Mouse (Mus musculus) NIH3T3 (cell line): ENCODE measurements around the gene Wasf1.

Source experiments
- DNase-seq: peaks from one replicate; pipeline ENCODE4 v3.0.0-alpha.2; 2012; ENCODE audit warnings: low read depth

Wasf1 gene

DNA sequence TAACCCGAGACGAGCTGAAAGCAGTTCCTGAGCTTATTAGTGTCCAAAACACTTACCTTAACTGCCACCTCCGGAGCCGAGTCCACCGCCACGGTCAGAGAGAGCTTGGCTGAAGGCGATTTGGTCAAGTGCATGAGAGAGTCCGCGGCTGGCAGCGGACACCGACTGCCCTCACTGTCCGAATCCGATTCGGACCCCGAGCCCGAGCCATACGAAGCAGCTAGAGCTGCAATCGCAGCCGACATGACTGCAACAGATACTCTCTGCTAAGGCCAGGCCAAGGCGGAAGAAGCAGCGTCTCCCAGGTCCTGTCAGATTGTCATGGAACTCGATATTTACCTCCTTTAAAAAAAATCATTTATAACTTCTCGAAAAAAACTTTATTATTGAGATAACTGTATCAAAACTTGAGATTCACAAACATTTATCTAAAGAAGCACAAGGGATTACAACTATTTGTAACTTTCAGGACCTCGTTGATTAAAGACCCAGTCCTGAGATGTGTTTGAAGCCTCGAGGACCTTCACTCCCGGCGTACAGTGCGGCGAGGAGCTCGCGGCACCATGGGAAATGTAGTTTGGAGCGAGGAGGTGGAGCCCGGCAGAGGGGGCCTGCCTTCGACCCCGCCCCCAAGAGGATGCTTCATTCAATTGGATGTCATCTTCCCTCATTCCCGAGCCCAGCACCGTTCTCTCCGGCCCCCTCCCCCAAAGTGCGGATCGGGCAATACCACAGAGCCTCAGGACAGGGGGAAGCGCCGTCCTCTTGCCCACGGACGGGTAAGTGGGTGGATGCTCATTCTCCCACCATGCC lies at the start of gene Wasf1, which contains the start of gene Cdc40:
TSS of gene Wasf1 (plus strand) at position 645 of the 813 bp plus-strand sequence.
TSS of gene Cdc40 (minus strand) at position 481 of the 813 bp plus-strand sequence.
- peak; percentile 100 for DNase-seq

DNA sequence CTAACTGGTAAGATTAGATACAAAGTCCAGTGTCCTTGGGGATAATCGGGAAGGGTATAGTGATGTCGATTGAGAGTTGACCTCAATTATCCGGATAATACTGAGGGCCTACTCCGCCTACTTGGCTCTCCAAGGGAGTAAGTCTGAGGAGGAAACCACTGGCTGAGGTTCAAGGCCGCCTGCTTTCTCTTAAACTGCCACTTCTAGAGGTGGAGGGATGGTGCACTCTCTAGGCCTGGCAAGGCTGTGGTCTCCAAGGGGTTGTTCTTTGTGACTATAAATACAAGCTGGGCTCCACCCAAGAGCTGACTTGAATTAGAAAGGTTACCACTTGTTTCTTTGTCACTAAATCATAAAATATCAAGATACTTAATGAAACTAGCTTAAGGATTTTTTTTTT lies 43.2 kb upstream of the Wasf1 start:
- DNase-seq, result peak; percentile 11

DNA sequence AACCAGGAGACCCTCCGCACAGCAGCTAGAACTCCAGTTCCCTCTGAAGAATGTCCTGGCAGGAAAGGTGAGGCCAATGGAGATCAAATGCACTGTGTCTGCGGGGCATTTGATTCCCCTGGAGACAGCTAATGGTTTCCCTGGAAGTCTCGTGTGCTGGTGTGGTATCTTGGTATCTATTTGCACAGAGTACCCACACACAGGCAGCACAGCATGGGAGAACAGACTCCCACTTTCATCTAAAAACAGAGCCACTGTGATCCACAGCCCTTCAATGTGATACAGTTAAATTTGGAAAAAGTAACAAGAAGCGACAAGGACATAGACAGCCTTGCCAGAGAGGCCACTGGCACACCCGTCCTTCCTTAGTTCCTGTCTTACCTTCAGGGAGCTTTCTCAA lies 39.4 kb upstream of the Wasf1 start:
- no peak for DNase-seq

DNA sequence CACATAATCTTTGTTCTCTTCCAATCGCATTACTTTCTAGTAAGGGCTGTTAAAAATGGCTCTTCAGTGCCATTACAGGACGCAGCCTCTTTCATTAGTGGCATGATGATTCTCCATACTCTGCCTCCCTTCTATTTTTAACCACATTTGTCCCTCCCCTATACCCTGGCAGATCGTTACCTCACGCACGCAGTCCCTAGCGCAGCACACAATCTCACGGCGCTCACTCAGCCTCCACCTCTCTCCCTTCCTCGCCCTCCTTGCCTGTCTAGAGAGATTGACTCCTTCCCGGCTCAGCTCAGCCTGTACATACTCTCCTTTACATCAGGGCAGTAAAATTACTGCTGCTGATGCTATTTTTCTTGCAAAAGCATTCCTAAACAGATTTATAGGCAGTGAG lies 38.7 kb upstream of the Wasf1 start:
- DNase-seq, result no peak

DNA sequence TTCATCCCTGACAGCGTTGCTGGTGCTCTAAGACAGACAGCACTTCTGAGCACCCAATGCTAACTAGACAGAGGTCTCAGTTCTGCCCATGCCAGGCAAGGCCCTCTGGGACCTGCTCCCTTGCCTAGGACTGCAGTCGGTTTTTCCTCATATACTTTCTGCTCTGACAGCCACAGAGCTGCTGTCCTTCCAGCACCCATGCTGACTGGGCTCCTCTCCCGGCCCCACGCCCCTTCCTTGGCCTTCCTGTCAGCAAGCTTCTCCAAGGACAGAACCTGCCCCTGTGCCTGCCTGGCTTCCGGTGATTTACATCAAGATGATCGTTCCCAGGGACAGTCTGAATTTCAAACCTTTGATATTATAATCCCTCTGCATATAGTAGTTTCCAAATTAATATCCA lies 37.6 kb upstream of the Wasf1 start:
- DNase-seq, result no peak

DNA sequence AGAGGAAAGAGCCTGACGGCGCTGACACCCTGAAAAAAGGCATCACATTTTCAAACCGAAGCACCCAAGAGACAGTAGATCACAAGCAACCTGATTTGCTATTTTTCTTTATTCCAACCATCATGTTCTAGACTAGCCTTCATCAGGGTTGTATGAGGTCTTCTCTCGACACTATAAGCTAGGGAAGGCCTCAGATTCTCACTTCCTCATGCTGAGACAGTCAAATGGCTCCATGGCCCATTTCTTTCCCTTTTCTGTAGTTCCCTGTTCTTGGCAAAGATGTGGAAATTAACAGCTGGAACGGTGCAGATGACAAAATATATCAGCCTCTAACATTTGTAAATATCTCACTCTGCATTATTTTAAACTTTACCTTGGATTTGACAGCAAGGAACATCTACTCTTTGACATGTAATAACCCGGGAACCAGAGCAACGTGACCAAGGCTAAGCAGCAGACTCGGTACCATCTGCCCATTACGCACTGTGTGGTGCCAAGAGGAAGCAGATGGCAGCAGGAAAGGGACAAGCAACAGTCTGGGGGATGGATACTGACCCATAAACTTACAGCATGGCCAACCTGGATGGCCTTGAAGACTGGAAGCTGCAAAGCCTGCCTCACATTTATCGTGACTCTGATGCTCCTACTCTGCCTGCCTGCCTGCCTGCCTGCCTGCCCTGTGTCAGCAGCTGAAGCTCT lies 36.0 kb upstream of the Wasf1 start:
- no peak for DNase-seq

DNA sequence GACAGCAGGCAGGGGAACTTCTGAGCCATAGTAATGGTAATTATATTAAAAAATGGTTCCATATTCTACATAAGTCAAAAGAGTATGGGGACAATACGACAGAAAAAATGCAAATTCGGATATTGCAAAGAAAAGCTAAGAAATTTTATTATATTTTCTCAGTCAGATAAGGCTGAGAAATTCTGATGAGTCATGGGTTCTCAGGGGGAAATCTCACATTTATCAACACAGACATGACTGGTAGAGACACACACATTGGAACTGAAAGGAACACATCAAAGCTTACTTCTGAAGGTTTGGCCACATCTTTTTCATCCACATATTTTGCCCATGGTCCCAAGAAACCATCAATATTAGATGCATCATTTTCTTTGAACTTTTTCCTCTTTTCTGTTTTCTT lies 32.6 kb upstream of the Wasf1 start:
- peak; percentile 20 for DNase-seq

DNA sequence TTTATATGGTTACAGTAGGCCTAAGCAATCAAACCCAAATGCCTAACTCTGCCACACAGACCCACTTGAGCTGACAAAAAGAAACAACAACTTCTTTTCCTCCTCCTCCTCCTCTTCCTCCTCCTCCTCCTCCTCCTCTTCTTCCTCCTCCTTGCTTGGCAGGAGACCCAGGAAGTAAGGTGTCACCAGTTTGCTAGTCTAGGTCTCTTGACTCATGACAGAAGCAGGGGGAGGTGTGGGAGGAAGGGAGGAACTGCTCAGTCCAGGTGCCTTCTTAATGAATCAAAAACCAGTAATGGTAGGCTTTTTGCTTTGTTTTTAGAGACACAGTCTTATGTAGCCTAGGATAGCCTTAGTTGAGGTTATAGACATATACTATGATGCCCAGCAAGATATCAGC lies 32.1 kb upstream of the Wasf1 start:
- no peak for DNase-seq

DNA sequence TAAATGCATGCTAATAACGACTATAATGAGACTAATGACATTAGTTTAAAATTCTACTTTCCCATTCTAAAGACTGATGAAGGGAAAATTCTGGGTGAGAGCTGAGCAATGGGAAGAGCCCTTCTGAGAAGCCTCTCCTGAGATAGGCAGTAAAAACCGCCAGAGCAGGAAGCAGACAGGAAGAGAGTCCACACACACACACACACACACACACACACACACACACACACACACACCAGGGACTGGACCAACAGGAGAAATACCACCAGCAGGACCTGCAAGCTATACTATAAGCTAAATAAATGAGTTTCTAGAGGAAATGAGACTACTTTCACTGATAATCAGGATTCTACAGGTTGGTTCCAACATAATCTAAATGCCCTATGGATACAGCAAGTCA lies 27.7 kb upstream of the Wasf1 start:
- no peak for DNase-seq

DNA sequence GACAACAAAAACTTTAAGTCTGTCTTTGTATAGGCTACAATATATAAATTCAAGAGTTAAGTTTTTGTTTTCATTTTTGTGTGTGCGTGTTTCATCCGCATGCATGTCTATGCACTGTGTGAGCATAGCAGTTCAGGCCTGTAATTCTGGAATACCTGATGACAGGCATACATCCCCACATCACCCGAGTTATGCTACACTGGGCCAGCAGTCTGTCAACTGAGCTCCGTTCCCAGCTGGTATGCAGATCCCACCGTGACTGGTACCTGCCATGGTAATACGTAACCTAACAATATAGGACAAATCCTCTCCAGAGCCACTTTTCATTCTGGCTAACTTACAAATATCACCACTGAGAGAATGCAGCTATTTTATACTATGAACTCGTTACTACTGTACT lies 26.6 kb upstream of the Wasf1 start:
- no peak for DNase-seq

DNA sequence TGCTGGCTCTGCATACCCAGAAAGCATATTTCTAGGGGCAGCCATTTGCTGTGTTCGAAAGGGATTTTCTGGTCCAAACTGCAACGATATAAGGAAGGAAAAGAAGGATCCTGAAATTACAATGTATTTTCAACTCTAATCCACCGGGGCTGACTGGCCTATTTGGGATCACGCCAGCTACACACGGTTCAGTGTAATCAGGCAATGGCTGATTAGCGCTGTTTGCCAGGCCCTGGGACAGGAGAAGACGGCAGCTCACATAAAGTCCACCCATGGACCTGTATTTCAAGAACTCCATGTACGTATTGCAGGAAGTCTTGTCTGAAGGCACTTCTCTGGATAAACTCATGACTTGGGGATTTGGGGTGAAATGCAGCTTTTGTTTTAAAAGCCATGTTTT lies 25.7 kb upstream of the Wasf1 start:
- no peak for DNase-seq

DNA sequence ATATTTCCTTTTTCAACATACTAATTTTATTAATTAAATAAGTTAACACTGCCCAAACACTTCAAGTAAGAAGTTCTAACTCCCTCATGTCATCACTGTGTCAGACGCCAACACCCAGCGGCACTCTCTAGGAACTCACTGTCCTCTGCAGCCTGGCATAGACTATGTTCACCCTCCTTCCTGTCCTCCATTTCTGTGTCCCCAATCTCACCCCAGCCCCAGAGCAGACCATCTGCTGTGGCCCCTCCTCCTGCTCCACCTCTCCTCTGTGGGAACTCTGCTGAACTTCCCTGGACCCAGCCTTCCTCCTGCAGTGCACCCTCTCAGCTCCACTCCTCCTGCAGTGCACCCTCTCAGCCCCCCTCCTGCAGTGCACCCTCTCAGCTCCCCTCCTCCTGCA lies 15.2 kb upstream of the Wasf1 start:
- DNase-seq, result no peak

DNA sequence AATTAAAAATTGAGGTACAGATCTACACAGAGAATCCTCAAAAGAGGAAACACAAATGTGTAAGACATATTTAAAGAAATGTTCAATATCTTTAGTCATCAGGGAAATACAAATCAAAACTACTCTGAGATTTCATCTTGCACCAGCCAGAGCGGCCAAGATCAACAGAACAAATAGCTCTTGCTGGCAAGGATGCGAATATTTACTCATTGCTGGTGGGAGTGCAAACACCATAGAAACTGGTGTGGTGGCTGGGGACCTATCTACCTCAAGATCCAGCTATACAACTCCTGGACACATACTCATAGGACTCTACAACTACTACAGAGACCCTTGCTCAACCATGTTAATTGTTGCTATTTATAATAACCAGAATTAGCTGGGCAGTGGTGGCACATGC lies 12.0 kb upstream of the Wasf1 start:
- peak; percentile 65 for DNase-seq

DNA sequence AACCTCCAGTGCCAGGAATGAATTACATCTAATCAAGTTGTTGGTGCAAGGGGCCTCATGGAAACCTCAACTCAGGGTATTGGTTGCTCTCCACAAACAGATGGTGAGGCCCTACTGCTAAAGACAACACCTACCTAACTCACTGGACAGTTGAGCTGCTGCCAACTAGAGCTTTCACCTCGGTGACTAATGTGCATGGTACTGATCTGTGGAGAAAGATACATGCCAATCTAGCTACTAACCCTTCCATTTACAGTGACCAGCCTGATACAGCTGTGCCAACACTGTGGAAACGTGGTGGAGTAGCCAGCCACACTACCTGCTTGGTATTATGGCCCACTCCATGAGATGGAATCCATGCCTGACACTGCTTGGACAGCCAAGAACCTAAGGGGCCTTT lies 11.2 kb upstream of the Wasf1 start:
- DNase-seq, result peak; percentile 78

DNA sequence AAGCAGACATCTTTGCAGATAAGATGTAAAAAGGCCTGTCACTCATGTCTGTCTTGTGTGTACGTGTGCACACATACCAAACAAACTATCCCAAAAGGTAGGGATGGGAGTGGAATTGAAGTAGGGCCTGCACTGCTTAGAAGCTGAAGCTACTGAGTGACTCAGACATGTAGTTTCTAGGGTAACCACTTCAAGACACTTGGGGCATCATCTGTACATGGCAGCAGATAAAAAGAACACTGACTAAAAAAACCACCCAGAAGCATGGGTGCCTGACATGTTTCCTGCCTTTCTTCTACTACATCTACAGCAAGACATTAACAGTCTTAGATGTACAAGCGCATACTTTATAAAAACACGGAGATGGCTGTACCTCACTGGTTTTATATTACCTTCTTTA lies 5.0 kb upstream of the Wasf1 start:
- no peak for DNase-seq

DNA sequence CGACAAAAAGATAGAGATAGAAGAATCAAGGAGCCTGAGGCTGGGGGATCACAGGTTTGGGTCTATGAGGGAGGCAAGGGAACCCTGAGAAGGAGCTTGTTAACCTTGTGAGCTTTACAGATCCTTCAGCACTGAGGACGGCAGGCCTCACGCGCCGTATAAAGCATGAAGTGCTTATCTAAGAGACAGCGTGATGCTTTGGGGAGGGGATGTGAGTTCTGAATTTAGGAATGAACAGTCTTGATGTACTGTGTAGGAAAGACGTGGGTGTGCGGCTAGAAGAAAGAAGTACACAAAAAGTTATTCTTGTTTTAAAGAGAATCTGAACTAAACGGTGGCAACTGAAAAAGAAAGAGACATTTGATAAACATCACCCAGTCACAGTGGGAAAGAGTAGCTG lies 3.3 kb upstream of the Wasf1 start:
- DNase-seq, result no peak

DNA sequence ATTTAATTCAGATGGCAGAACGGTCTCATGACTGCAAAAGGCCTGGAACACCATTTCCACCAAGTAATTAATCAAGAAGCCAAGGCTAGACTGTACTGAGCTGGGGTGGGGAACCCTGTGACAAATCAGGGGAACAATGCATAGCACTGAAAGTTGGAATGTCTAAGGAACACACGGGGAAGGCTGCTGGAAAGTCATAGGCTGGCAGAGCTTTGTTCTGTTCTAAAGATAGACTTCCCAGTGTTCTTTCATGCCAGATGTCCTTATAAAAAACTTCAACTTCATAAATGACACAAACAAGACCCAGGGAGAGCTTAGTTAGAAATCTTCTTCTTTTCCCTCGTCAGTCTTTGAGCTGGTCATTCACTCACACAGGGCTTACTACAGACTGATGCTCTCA lies 2.0 kb upstream of the Wasf1 start:
- DNase-seq, result no peak

DNA sequence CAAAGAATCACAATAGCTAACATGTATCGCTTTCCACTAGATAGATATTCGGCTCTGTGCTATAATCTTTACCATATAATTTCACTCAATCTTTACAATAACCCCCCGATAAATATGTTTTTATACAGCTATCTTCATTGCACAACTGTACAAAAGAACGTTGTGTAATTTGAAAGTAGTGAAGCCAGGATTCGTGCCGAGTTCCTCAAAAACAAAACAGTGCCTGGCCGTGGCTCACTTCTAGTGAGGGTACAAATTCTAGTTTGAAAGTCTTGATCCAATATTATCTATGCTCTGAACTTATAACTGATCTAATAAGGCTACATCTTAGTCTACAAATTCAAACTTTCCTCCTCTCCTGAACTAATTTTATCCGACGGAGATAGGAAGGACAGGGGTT lies 942 bp upstream of the Wasf1 start:
- DNase-seq, result peak; percentile 49

DNA sequence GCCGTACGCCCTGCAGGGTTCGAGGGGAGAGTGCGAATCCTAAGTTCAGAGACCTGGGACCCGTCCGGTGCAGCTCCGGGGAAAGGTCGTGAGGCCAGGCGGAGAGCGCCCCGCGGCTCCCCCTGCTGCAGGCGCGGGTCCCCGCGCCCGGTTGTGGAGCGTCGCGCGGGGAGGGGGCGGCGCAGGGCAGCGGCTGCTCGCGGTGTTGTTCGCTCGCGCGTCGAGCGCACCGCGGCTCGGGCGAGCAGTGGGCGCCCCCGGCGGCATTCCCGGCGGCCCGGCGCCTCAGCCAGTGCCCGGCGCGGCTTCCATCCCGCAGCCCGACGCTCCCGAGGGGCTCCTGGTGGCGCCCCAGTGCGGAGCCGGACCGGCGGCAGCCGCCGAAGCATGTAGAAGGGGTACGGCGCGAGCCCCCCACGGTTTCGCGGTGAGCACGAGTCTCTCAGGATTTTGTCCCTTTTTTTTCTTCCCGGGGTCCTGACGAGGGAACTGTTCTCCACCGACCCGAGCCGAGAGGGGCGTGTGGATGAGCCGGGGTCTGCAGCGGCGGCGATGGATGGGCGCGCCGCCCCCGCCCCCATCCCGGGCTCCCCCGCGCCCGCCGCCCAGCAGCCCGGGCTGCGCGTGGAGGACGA lies 486 bp downstream of the Wasf1 start:
- no peak for DNase-seq

DNA sequence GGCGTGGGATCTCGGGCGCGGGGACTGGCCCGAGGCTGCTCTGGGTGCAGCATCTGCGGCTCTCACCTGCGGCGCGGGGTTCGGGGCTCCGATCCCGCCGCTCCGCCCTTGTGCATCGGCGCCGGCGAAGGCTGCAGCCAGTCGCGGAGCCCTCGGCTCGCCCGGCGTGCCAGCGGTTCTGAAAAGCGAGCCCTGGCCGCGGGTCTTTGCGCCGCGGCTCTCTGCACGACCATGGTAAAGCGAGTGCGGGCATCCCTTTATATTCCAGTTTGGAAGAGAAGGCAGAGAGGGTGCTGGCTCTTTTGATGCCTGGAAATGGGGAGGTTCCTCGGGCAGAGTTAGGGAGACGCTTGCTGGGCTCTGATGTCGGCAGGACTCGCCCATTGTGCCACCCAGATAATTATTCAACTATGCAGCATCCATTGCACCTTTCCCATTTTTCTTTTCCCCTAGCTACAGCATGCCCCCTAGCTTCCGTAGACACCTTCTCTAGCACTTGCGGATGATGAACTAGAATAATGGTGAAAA lies 1.1 kb downstream of the Wasf1 start:
- DNase-seq, result peak; percentile 67

DNA sequence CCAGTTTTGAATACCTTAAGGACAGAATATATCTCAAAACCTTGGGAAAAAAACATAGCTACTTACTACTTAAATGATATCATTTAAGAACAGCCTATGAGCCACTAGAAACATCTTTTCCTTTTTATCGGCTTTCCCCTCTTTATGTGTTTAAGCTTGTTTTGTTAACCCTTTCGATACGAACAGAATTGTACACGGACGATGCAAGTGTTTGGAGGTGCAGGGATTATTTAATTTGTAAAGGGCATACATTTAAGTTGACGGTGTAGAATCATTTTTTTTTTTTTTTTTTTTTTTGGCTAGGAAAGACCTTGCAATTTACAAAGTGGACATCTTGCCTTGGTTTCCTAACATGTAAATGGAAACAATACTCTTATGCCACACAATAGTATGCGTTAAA lies 2.2 kb downstream of the Wasf1 start:
- no peak for DNase-seq

DNA sequence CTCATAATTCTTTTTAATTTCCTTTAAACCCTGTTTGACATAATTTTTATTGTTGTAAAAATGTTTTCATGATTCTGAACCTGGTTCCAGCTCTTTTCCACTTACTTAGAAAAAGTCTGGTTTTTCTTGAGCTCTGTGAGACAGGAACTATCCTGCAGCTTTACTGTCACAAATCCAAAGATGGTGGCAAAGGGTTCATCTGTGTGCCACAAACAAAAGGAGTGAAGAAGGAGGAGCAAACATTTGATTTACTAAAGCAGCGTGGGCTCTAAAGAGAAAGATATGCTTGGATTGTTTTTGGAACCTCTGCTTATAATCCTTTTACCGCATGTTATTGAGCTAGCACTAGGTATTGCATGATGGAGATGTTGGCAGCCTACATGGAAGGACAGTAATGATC lies 4.0 kb downstream of the Wasf1 start:
- no peak for DNase-seq

DNA sequence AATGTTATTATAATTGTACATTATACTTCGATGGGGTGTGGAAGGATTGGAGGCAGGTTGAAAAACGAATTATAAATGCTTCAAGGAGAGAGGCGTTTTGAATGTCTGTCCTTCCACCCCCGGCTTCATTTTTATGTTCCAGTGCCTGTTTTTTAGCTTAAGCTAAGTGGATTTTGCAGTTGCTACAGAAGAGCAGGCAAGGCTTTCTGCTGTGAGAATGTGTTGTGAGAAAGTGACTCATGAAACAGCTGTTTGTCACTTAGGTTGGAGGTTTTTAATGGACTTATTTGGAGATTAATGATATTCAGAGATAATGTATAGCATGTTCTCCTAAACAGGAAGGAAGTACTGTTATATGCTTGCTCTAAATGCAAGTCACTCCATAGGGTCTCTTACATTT lies 5.9 kb downstream of the Wasf1 start:
- DNase-seq, result no peak
